Mouse (Mus musculus) ES-Bruce4 (cell line): ENCODE measurements at regions not wholly inside any gene's neighbourhood (a gene's known extent, or its start where the extent isn't known, plus 50 kb on each side); places are given as distances from the start of the nearest gene placed in this dataset.

Experiments used
- H3K27ac ChIP-seq: 2 replicates; pipeline ENCODE4 v1.5.1; 2012; ENCODE audit warnings: low read length, inconsistent platforms; ENCODE audit not compliant: insufficient read depth
- H3K27me3 ChIP-seq: 2 replicates; pipeline ENCODE4 v1.6.1; 2012; ENCODE audit warnings: mild to moderate bottlenecking, low read length, inconsistent platforms; ENCODE audit not compliant: control insufficient read depth, poor library complexity, insufficient read depth, severe bottlenecking
- H3K36me3 ChIP-seq: 2 replicates; pipeline ENCODE4 v1.6.1; 2012; ENCODE audit warnings: inconsistent platforms, mild to moderate bottlenecking, low read length, moderate library complexity; ENCODE audit not compliant: control insufficient read depth, poor library complexity, insufficient read depth, severe bottlenecking
- H3K4me1 ChIP-seq: one replicate; pipeline ENCODE4 v1.8.1; 2011; ENCODE audit warnings: low read length; ENCODE audit not compliant: control insufficient read depth, insufficient read depth
- H3K4me3 ChIP-seq: 2 replicates; pipeline ENCODE4 v1.5.1; 2011; ENCODE audit warnings: low read depth, mild to moderate bottlenecking, low read length
- H3K9ac ChIP-seq: 2 replicates; pipeline ENCODE4 v1.6.1; 2012; ENCODE audit warnings: low read depth, mild to moderate bottlenecking, inconsistent platforms; ENCODE audit not compliant: poor library complexity, severe bottlenecking
- H3K9me3 ChIP-seq: replicated peaks from 2 replicates; pipeline ENCODE4 v1.6.1; 2012; ENCODE audit warnings: mild to moderate bottlenecking, low read length, inconsistent platforms; ENCODE audit not compliant: control insufficient read depth, poor library complexity, insufficient read depth, severe bottlenecking
- CTCF ChIP-seq: IDR thresholded peaks from one replicate; pipeline ENCODE4 v1.8.1; 2011; ENCODE audit warnings: low read depth, low read length
- EP300 ChIP-seq: IDR thresholded peaks from 2 replicates; pipeline ENCODE4 v1.6.1; 2011; ENCODE audit warnings: low read depth, low read length; ENCODE audit not compliant: insufficient read depth
- POLR2A ChIP-seq: IDR thresholded peaks from one replicate; pipeline ENCODE4 v1.8.1; 2011; ENCODE audit warnings: low read length; ENCODE audit not compliant: insufficient read depth

- Histone ChIP-seq H3K4me3 (no peak overlapping the region), H3K36me3 (no peaks in the 10 kb centered on the region), H3K4me1 (no peaks in the 10 kb centered on the region), H3K9ac (no peak overlapping the region), H3K27me3 (no peaks in the 10 kb centered on the region), H3K9me3 (no peaks in the 10 kb centered on the region), H3K27ac (no peak overlapping the region)
- no peak for TF ChIP-seq EP300
- TF ChIP-seq CTCF, result no peak
- TF ChIP-seq POLR2A, result no peak
These were observed 82.4 kb upstream of the Cdkn2b start for GRCm38 (mm10) chr4:89393251-89393711.

- TF ChIP-seq EP300 (no peak), CTCF (no peak), POLR2A (no peak)
- H3K4me3 ChIP-seq, result no peak overlapping the region
- H3K9me3 ChIP-seq, result no peaks in the 10 kb centered on the region
- no peaks in the 10 kb centered on the region for H3K4me1 ChIP-seq
- no peak overlapping the region for H3K27ac ChIP-seq
- H3K36me3 ChIP-seq, result no peaks in the 10 kb centered on the region
- H3K9ac ChIP-seq, result no peak overlapping the region
- H3K27me3 ChIP-seq, result no peaks in the 10 kb centered on the region
These were observed 82.0 kb upstream of the Cdkn2b start for GRCm38 (mm10) chr4:89392791-89393190.

GRCm38 (mm10) chr4:89391463-89392308 is 80.8 kb upstream of the Cdkn2b start:
- H3K4me3 ChIP-seq, result no peak overlapping the region
- no peaks in the 10 kb centered on the region for H3K9me3 ChIP-seq
- H3K36me3 ChIP-seq, result no peaks in the 10 kb centered on the region
- TF ChIP-seq POLR2A, result no peak
- no peak for TF ChIP-seq CTCF
- TF ChIP-seq EP300, result no peak
- H3K27me3 ChIP-seq, result no peaks in the 10 kb centered on the region
- no peaks in the 10 kb centered on the region for H3K4me1 ChIP-seq
- no peak overlapping the region for H3K27ac ChIP-seq
- no peak overlapping the region for H3K9ac ChIP-seq

- TF ChIP-seq POLR2A, result no peak
- no peak for TF ChIP-seq EP300
- TF ChIP-seq CTCF, result no peak
- H3K27me3 ChIP-seq, result no peaks in the 10 kb centered on the region
- no peak overlapping the region for H3K27ac ChIP-seq
- H3K4me1 ChIP-seq, result no peaks in the 10 kb centered on the region
- no peaks in the 10 kb centered on the region for H3K36me3 ChIP-seq
- H3K9me3 ChIP-seq, result no peaks in the 10 kb centered on the region
- no peak overlapping the region for H3K4me3 ChIP-seq
- H3K9ac ChIP-seq, result no peak overlapping the region
These were observed 72.7 kb upstream of the Cdkn2b start for GRCm38 (mm10) chr4:89383548-89383947.

GRCm38 (mm10) chr4:89382434-89382976 is 71.7 kb upstream of the Cdkn2b start:
- no peak for TF ChIP-seq POLR2A
- TF ChIP-seq CTCF, result no peak
- no peak for TF ChIP-seq EP300
- H3K9ac ChIP-seq, result no peak overlapping the region
- H3K4me3 ChIP-seq, result no peak overlapping the region
- no peaks in the 10 kb centered on the region for H3K9me3 ChIP-seq
- H3K36me3 ChIP-seq, result no peaks in the 10 kb centered on the region
- H3K4me1 ChIP-seq, result no peaks in the 10 kb centered on the region
- no peak overlapping the region for H3K27ac ChIP-seq
- no peaks in the 10 kb centered on the region for H3K27me3 ChIP-seq

GRCm38 (mm10) chr4:89381763-89382162 is 70.9 kb upstream of the Cdkn2b start:
- no peak overlapping the region for H3K9ac ChIP-seq
- H3K27ac ChIP-seq, result no peak overlapping the region
- H3K4me3 ChIP-seq, result no peak overlapping the region
- H3K9me3 ChIP-seq, result no peaks in the 10 kb centered on the region
- H3K36me3 ChIP-seq, result no peaks in the 10 kb centered on the region
- no peak for TF ChIP-seq EP300
- TF ChIP-seq POLR2A, result no peak
- no peaks in the 10 kb centered on the region for H3K4me1 ChIP-seq
- no peaks in the 10 kb centered on the region for H3K27me3 ChIP-seq
